Mouse (Mus musculus) bone marrow, adult 2 months (tissue): Measurements from ENCODE around the gene Cfap61.

Experiments used
- CTCF ChIP-seq: fragments of 200-500 bp; IDR thresholded peaks from 2 replicates; pipeline ENCODE4 v1.5.1; 2011; ENCODE audit warnings: low read length, control low read depth; ENCODE audit not compliant: control insufficient read depth, insufficient read depth
- POLR2A ChIP-seq: fragments of 200-500 bp; IDR thresholded peaks from 2 replicates; pipeline ENCODE4 v1.6.1; 2011; ENCODE audit warnings: low read depth, mild to moderate bottlenecking, control low read depth, low read length, borderline replicate concordance; ENCODE audit not compliant: control insufficient read depth

- TF ChIP-seq CTCF (no peak), POLR2A (no peak)
These were observed 114.8 kb downstream of the Cfap61 start for GRCm38 (mm10) chr2:146049339-146049738.
